Mouse (Mus musculus) B cell, adult 67 days (primary cell): Measurements from ENCODE around the gene Mroh2a. TPM values are rescaled to one million over a fixed set of nuclear protein-coding genes. Genes with fewer than 3 reads are reported as not detected.

ENCODE experiments used
- total RNA-seq, 2 experiments: library from RNA; stranded (reverse); gene quantifications; 4 replicates each; pipeline ENCODE4 v1.2.4; 2023

The Mroh2a gene
- 1 to 10 TPM in 1 of 2 experiments, under 1 TPM in 1; 0.12 to 1.1 TPM for total RNA-seq

GRCm38 (mm10) chr1:88226670-88227379 is at the start of gene Mroh2a:
Gene Mroh2a (plus strand): TSS chr1:88226986.

DNA sequence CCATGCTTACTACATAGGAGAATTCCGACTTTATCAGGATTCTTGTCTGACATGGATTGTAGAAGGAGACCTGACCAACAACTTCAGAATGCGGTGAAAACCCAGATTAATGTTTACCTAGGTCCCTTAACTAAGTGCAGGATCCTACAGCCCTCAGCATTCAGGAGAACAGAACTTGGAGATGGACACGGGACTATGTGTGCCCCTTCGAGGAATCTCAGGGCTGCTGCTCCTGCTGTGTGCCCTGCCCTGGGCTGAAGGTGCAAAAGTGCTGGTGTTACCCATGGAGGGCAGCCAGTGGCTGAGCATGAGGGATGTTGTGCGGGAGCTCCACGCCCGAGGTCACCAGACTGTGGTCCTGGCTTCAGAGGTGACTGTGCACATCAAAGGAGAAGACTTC is 26.3 kb upstream of the Mroh2a start, which contains the start of gene Ugt1a2:
TSS of gene Ugt1a2 (plus strand) at position 146 of the 400 bp plus-strand sequence.

DNA sequence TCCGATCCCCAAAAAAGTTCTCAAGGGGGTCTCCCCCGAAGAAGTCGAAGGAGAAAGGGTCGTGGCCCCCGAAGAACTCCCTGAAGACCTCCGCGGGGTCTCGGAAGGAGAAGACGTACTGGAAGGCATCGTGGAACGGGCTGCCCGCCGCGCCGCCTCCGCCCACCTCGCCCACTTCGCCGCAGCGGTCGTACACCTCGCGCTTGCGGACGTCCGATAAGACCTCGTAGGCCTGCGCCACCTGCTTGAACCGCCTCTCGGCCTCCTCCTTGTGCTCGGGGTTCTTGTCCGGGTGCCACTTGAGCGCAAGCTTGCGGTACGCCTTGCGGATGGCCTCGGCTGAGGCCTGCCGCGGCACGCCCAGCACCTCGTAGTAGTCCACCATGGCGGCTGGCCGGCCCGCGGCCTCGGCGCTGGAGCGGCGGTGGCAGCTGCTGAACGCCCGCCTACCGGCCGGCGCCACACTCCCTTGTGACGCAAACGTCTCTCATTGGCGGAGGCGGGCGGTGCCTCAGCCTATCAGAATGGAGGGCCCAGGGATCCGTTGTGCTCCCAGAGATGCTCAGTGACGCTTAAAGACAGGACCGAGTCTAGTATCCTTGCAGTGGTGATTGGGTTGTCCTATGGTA is 21.4 kb upstream of the Mroh2a start, which contains the start of gene Dnajb3:
TSS of gene Dnajb3 (minus strand) at position 489 of the 629 bp plus-strand sequence.

GRCm38 (mm10) chr1:88211812-88212211 is 15.0 kb upstream of the Mroh2a start, which contains the start of gene Ugt1a1:
Gene Ugt1a1 (plus strand): TSS chr1:88211959.

DNA sequence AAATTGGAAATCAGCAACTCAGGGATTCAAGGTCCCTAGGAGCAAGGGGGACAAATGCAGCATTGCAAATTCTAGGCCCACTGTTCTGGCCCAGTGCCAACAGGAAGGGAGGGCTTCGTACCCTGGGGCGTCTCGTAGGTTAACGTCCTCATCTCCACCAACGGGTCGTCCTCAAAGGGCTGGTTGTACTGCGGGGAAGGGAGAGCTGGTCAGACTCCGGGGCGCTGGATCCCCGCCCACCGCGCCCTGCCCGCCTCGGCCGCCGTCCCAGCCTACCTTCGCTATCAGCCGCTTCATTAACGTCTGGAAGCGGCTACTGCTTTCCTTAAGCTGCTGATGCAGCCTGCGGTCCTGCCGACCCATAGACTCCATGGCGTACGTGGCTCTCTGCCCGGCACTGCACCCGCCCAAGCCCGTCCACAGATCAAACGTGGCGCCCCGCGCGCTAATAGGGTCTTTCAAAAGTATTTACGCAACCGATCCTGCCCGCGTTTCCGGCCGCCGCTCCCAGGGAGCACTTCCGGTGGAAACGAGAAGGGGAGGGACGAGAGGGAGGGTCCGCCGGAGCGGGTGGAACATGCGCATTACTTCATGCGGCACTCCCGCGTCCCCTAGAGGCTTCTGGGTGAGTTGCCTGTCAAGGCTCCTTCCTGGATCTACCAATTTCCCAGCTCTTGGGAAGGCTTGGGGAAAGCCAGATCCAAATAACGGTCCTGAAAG is 50.5 kb downstream of the Mroh2a start, which contains the start of the genes Hjurp and Trpm8:
TSS of gene Hjurp (minus strand) at position 536 of the 720 bp plus-strand sequence.
TSS of gene Trpm8 (plus strand) at position 564 of the 720 bp plus-strand sequence.

Other genes starting within 250 kb of the Mroh2a start
- gene Usp40, start 218.4 kb upstream of the Mroh2a start, total RNA-seq, result 10 to 100 TPM; 23.5 to 26.5 TPM
- gene Ugt1a10, start 171.6 kb upstream of the Mroh2a start, total RNA-seq, result not detected
- gene Ugt1a9, start 156.2 kb upstream of the Mroh2a start, total RNA-seq, result not detected
- not detected for gene Ugt1a8, start 139.2 kb upstream of the Mroh2a start, total RNA-seq
- gene Ugt1a7c, start 131.9 kb upstream of the Mroh2a start, total RNA-seq, result under 1 TPM in 1 of 2 experiments, not detected in 1; 0.17 TPM
- gene Ugt1a6b, start 123.7 kb upstream of the Mroh2a start, total RNA-seq, result not detected
- gene Ugt1a6a, start 92.2 kb upstream of the Mroh2a start, total RNA-seq, result not detected
- not detected for gene Ugt1a5, start 61.0 kb upstream of the Mroh2a start, total RNA-seq
- not detected for gene Ugt1a2, start 26.4 kb upstream of the Mroh2a start, total RNA-seq
- under 1 TPM; 0.87 to 0.92 TPM for gene Dnajb3, start 21.2 kb upstream of the Mroh2a start, total RNA-seq
- not detected for gene Ugt1a1, start 15.0 kb upstream of the Mroh2a start, total RNA-seq
- gene Hjurp, start 50.6 kb downstream of the Mroh2a start, total RNA-seq, result 10 to 100 TPM; 83.9 to 96.7 TPM
- gene Trpm8, start 50.7 kb downstream of the Mroh2a start, total RNA-seq, result not detected
- gene Spp2, start 180.0 kb downstream of the Mroh2a start, total RNA-seq, result not detected